Mouse (Mus musculus) embryonic facial prominence, embryonic 14.5 days (tissue): Measurements from ENCODE around the gene Ptk7. TPM values are rescaled to one million over a fixed set of nuclear protein-coding genes. Genes with fewer than 3 reads are reported as not detected.

Experiments
- ATAC-seq: fragments of 200-750 bp; cut with Nextera tagmentation; 2 replicates; pipeline ENCODE4 v1.8.0; 2017; ENCODE audit warnings: low read depth, moderate number of reproducible peaks, moderate TSS enrichment
- DNase-seq: peaks from one replicate; pipeline ENCODE4 v3.0.0-alpha.2; 2015; ENCODE audit warnings: low spot score
- H3K27ac ChIP-seq: fragments of 300-500 bp; sonication (generic); replicated peaks from 2 replicates; pipeline ENCODE4 v1.5.1; 2014; ENCODE audit warnings: low read depth, mild to moderate bottlenecking, low read length, moderate library complexity
- H3K27me3 ChIP-seq: fragments of 300-500 bp; sonication (generic); replicated peaks from 2 replicates; pipeline ENCODE4 v1.6.1; 2014; ENCODE audit warnings: low read length; ENCODE audit not compliant: control insufficient read depth, insufficient read depth
- H3K36me3 ChIP-seq: fragments of 300-500 bp; sonication (generic); 2 replicates; pipeline ENCODE4 v1.6.1; 2014; ENCODE audit warnings: low read length, mixed read lengths; ENCODE audit not compliant: control insufficient read depth, insufficient read depth
- H3K4me1 ChIP-seq: fragments of 300-500 bp; sonication (generic); 2 replicates; pipeline ENCODE4 v1.6.1; 2014; ENCODE audit warnings: antibody characterized with exemption, low read length; ENCODE audit not compliant: control insufficient read depth, insufficient read depth
- H3K4me2 ChIP-seq: fragments of 300-500 bp; sonication (generic); 2 replicates; pipeline ENCODE4 v1.6.1; 2014; ENCODE audit warnings: low read depth, mild to moderate bottlenecking, low read length, moderate library complexity, mixed read lengths
- H3K4me3 ChIP-seq: fragments of 300-500 bp; sonication (generic); 2 replicates; pipeline ENCODE4 v1.5.1; 2014; ENCODE audit warnings: low read depth, mild to moderate bottlenecking, low read length
- H3K9ac ChIP-seq: fragments of 300-500 bp; sonication (generic); 2 replicates; pipeline ENCODE4 v1.6.1; 2014; ENCODE audit warnings: low read depth, mild to moderate bottlenecking, low read length, moderate library complexity, mixed read lengths
- H3K9me3 ChIP-seq: fragments of 300-500 bp; sonication (generic); 2 replicates; pipeline ENCODE4 v1.6.1; 2016; ENCODE audit warnings: low read length; ENCODE audit not compliant: control insufficient read depth
- WGBS: fragments of 180-500 bp; shearing (Covaris S2); extraction: QIAGEN DNeasy Blood & Tissue Kit; methylation state at CpG from one replicate; pipeline ENCODE4 v1.1.7; 2014; 5-methylcytosine and 5-hydroxymethylcytosine counted together
- polyA plus RNA-seq: library from polyadenylated mRNA; unstranded; fragments of >200 nt; fragmentation: Nextera tagmentation; extraction: Ambion mirVana; gene quantifications from 2 replicates; pipeline ENCODE4 v1.2.1, GENCODE M21; 2014

Gene Ptk7
- polyA plus RNA-seq, 1 experiment from 2014 or later = 68.0 TPM

- ATAC-seq (no peak), DNase-seq (peak; percentile 25)
- Histone ChIP-seq H3K9me3 (no peaks in the 10 kb centered on the region), H3K36me3 (peaks cover 29% of the 10 kb centered on the region), H3K27me3 (no peaks in the 10 kb centered on the region), H3K4me1 (peaks cover 32% of the 10 kb centered on the region), H3K27ac (peak overlapping the region; percentile 91; the same call in 1 of the 2 replicates), H3K4me3 (peak overlapping the region; percentile 91), H3K9ac (peak overlapping the region; percentile 98), H3K4me2 (peak overlapping the region; percentile 92)
- 0% methylated on average over 11 of the region's 11 CpGs for WGBS
Measured at GRCm38 (mm10) chr17:46554646-46554976, 74.7 kb downstream of the Ptk7 start.

GRCm38 (mm10) chr17:46553926-46554325 is 75.4 kb downstream of the Ptk7 start:
- H3K4me1 ChIP-seq = peaks cover 32% of the 10 kb centered on the region
- 63% methylated on average over 3 of the region's 3 CpGs for WGBS
- peak overlapping the region; percentile 72; the same call in 1 of the 2 replicates for H3K27ac ChIP-seq
- no peak for ATAC-seq
- 0 out of 2 replicates have a peak overlapping the region, but pooled peaks have one; percentile 98 for H3K9ac ChIP-seq
- H3K9me3 ChIP-seq = no peaks in the 10 kb centered on the region
- peaks cover 35% of the 10 kb centered on the region for H3K36me3 ChIP-seq
- peak overlapping the region; percentile 91 for H3K4me3 ChIP-seq
- peak overlapping the region; percentile 92 for H3K4me2 ChIP-seq
- H3K27me3 ChIP-seq = no peaks in the 10 kb centered on the region
- DNase-seq = no peak

DNA sequence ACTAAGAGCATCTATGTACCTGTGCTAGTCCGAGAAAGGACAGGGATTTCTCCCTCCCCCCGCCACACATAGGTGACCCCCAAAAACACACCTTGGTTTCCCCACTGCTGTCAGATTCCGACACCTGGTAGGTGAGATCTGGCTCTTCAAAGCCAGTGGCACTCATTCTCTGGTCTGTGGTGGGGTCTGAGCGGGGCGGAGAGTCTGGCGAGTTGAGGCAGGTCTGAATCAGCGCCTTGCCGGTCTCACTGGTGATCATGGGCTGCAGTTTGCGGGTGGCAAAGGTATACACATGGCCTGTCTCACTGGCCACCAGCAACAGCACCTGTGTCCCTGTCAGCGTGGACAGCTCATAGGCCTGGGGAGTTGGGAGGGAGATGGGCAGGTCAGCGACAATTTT is 75.8 kb downstream of the Ptk7 start:
- Histone ChIP-seq H3K27ac (peak overlapping the region; percentile 72), H3K4me3 (peak overlapping the region; percentile 91), H3K27me3 (no peaks in the 10 kb centered on the region), H3K9me3 (no peaks in the 10 kb centered on the region), H3K4me2 (peak overlapping the region; percentile 92), H3K4me1 (peaks cover 32% of the 10 kb centered on the region), H3K36me3 (peaks cover 39% of the 10 kb centered on the region), H3K9ac (peak overlapping the region; percentile 98; the same call in 1 of the 2 replicates)
- ATAC-seq (no peak), DNase-seq (no peak)
- WGBS = 38% methylated on average over 11 of the region's 11 CpGs

DNA sequence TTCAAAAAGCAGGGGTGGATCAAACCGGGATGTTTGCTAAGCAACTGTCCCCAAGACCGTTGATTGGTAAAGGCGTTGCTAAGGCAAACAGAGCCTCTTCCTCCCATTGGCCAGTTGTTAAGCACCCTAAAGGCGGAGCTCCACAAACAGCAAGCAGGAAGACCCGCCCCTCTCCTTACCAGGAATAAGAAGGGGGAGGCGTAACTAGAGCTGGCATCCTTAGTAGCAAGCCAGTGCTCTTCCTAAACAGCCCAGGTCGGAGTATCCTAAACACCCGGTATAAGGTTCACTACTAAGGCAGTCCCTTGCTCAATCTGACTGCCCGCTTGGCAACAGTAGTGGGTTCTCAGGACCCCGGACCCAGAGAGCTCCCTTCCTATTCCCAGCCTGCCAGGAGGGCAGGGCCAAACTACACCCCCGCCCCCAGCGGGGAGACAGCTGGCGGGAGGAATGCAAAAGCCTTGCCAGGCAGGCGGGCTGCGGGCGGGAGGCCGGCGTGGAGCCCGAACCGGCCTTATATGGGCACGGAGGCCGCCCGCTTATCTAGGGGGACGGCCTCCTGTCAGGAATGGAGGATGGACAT is 76.4 kb downstream of the Ptk7 start:
- Histone ChIP-seq H3K36me3 (peaks cover 44% of the 10 kb centered on the region), H3K27me3 (no peaks in the 10 kb centered on the region), H3K4me1 (peaks cover 32% of the 10 kb centered on the region), H3K4me3 (peak overlapping the region; percentile 91), H3K27ac (peak overlapping the region; percentile 72), H3K9ac (peak overlapping the region; percentile 30; the same call in 1 of the 2 replicates), H3K4me2 (peak overlapping the region; percentile 92), H3K9me3 (no peaks in the 10 kb centered on the region)
- DNase-seq (peak; percentile 99), ATAC-seq (peak; percentile 83)
- WGBS = under 1% methylated on average over 16 of the region's 24 CpGs

DNA sequence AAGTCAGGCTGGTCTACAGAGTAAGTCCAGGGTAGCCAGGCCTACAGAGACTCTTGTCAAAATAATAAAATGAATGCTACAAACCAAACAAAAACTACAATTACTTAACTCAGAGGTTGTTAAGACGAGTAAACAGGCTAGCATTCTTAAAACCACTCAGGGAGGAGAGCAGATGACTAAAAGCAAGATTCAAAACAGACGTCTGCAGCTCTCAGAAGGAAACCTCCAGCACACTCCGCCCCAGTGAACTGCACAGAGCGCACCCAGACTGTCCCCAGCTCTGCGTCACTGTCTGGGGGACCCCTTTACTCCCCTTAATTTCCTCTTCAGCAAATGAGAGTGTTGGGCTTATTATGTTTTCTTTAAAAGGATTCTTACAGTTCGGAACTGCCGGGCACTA is 77.2 kb downstream of the Ptk7 start:
- peaks cover 47% of the 10 kb centered on the region for H3K36me3 ChIP-seq
- peak overlapping the region; percentile 72; the same call in 1 of the 2 replicates for H3K27ac ChIP-seq
- no peak for ATAC-seq
- peaks cover 28% of the 10 kb centered on the region for H3K4me1 ChIP-seq
- no peaks in the 10 kb centered on the region for H3K9me3 ChIP-seq
- H3K4me2 ChIP-seq = peak overlapping the region; percentile 92; the same call in 1 of the 2 replicates
- 75% methylated on average over 7 of the region's 7 CpGs for WGBS
- DNase-seq = no peak
- no peak overlapping the region for H3K4me3 ChIP-seq
- H3K9ac ChIP-seq = no peak overlapping the region; the same call in 1 of the 2 replicates
- no peaks in the 10 kb centered on the region for H3K27me3 ChIP-seq

DNA sequence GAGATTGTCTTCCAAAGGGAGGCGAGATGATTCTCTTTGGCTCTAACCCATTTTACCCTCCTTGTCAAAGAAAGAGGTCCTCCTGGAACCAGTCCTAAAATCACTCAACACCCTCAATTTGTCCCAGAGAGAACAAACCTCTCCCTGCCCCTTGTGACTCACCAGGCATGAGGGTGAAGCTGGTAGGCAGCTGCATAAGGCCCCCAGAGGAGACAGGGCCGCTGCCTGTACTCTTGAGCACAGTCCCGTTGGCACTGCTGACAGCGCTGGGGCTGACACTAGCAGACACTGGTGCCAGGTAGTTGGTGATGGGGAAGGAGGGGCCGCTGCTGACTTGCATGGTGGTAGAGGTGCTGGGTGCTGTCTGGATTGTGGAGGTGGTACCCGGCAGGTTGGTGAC is 77.9 kb downstream of the Ptk7 start:
- H3K36me3 ChIP-seq = peaks cover 47% of the 10 kb centered on the region
- H3K27ac ChIP-seq = no peak overlapping the region
- peaks cover 30% of the 10 kb centered on the region for H3K4me1 ChIP-seq
- ATAC-seq (no peak), DNase-seq (no peak)
- H3K9me3 ChIP-seq = no peaks in the 10 kb centered on the region
- no peak overlapping the region for H3K4me3 ChIP-seq
- H3K9ac ChIP-seq = no peak overlapping the region
- 89% methylated on average over 6 of the region's 6 CpGs for WGBS
- no peak overlapping the region for H3K4me2 ChIP-seq
- no peaks in the 10 kb centered on the region for H3K27me3 ChIP-seq

DNA sequence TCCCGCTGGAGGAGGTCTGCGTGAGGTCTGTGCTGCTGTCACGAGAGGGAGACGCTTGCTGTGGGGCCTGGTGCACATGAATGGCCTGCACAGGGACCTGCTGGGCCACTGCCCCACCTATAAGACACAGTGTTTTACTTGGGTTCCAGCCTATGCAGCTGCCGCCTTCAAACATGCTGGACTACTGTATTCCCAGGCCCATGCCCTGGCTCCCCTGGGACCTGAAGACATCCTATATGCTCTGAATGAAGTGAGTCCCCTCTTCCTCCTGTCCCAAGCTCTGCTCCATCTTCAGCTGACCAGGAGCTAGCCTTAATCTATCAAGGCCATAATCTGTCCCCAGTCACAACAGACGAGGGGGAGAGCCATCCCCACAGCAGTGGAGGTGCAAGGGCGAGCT is 78.4 kb downstream of the Ptk7 start:
- H3K9me3 ChIP-seq = no peaks in the 10 kb centered on the region
- H3K27me3 ChIP-seq = no peaks in the 10 kb centered on the region
- no peak overlapping the region for H3K27ac ChIP-seq
- DNase-seq = no peak
- no peak for ATAC-seq
- no peak overlapping the region for H3K4me2 ChIP-seq
- peaks cover 47% of the 10 kb centered on the region for H3K36me3 ChIP-seq
- peaks cover 32% of the 10 kb centered on the region for H3K4me1 ChIP-seq
- 88% methylated on average over 7 of the region's 7 CpGs for WGBS
- no peak overlapping the region for H3K9ac ChIP-seq
- no peak overlapping the region for H3K4me3 ChIP-seq

- WGBS = 98% methylated on average over 8 of the region's 9 CpGs
Measured at GRCm38 (mm10) chr17:46549642-46550041, 79.7 kb downstream of the Ptk7 start.

GRCm38 (mm10) chr17:46549193-46549592 is 80.1 kb downstream of the Ptk7 start:
- WGBS = 29% methylated on average over 8 of the region's 8 CpGs
- Histone ChIP-seq H3K27me3 (no peaks in the 10 kb centered on the region), H3K4me3 (no peak overlapping the region), H3K4me2 (no peak overlapping the region), H3K9ac (no peak overlapping the region), H3K27ac (no peak overlapping the region), H3K9me3 (no peaks in the 10 kb centered on the region), H3K4me1 (peaks cover 27% of the 10 kb centered on the region), H3K36me3 (peaks cover 47% of the 10 kb centered on the region)
- DNase-seq (peak; percentile 46), ATAC-seq (no peak)

More at GRCm38 (mm10) chr17:46549642-46550041, 79.7 kb downstream of the Ptk7 start:
- H3K4me3 ChIP-seq = no peak overlapping the region
- H3K27me3 ChIP-seq = no peaks in the 10 kb centered on the region
- peaks cover 32% of the 10 kb centered on the region for H3K4me1 ChIP-seq
- no peak overlapping the region for H3K4me2 ChIP-seq
- DNase-seq = no peak
- no peak for ATAC-seq
- no peaks in the 10 kb centered on the region for H3K9me3 ChIP-seq
- no peak overlapping the region for H3K27ac ChIP-seq
- no peak overlapping the region for H3K9ac ChIP-seq
- peaks cover 47% of the 10 kb centered on the region for H3K36me3 ChIP-seq
